Comparison of ENCODE assay signal across 22 mouse cellular contexts in the genomic region with DNA sequence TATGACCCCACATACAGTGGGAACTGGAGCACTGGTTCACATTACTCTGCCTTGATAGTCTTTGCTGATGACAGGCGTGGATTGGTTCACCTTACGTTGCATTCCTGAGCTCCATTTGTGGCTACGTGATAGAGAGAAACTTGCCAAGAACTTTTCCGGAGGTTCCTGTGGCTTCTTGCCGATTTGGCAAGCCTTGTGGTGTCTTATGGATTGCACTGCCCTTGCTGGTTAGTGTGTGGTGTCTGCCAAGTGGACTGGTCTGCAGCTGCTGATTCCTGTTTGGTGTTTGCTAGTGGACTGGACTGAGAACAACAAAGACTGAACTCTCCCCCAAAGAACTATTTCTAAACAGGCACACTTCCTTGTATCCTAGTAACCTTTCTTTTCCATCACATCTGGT. TPM values are rescaled to one million over a fixed set of nuclear protein-coding genes. Genes with fewer than 3 reads are reported as not detected.
DNase-seq lines count a peak whose midpoint lies in the region; ATAC-seq lines count a peak whose summit lies in the region.
"Had no signal": no experiment of that assay in that cellular context is flagged by ENCODE, and none has a peak within 500 bp of the region (broad histone marks: within the 10 kb centered on the region; RNA-seq: fewer than 3 reads in every experiment).

No protein-coding gene starts in this region.

- H3K27ac ChIP-seq in heart, embryonic 11.5 days (ENCODE audit: low read depth, low read length): no peak overlapping the region
- H3K27ac ChIP-seq in heart, embryonic 10.5 days: no peak overlapping the region
- H3K27ac ChIP-seq: embryonic facial prominence, embryonic 10.5 days; embryonic facial prominence, embryonic 12.5 days; forebrain, embryonic 13.5 days had no signal

- no peak for DNase-seq in heart, embryonic 10.5 days (ENCODE audit: low spot score)
- DNase-seq in NIH3T3 (ENCODE audit: low read depth): peak; percentile 69
- no peak for DNase-seq in right cerebral cortex, postnatal 10 days (ENCODE audit: low spot score in 2 of 2)
- DNase-seq in thymus, postnatal 10 days (ENCODE audit: low spot score in 2 of 2): no peak
- DNase-seq: adrenal gland, adult 8-10 months; adrenal gland, postnatal 14 days; adrenal gland, postnatal 36 days; B cell, adult 2 months; cerebellum, adult 11-12 months; cerebellum, adult 2 months; cerebellum, adult 9-10 months; cerebellum, postnatal 10 days; cerebellum, postnatal 25 days had no signal

- peak overlapping the region; percentile 50; the same call in 1 of the 2 replicates for H3K4me2 ChIP-seq in heart, embryonic 11.5 days
- H3K4me2 ChIP-seq: embryonic facial prominence, embryonic 12.5 days; forebrain, embryonic 13.5 days had no signal

- peaks cover 15% of the 10 kb centered on the region for H3K27me3 ChIP-seq in heart, embryonic 11.5 days (ENCODE audit: control insufficient read depth, insufficient read depth, low read length)
- H3K27me3 ChIP-seq in heart, embryonic 10.5 days (ENCODE audit: insufficient read depth, poor library complexity, severe bottlenecking): peaks cover 22% of the 10 kb centered on the region; the same call in 1 of the 2 replicates

- H3K4me3 ChIP-seq in heart, embryonic 11.5 days (ENCODE audit: low read depth, low read length): no peak overlapping the region
- no peak overlapping the region for H3K4me3 ChIP-seq in heart, embryonic 10.5 days
- H3K4me3 ChIP-seq: embryonic facial prominence, embryonic 10.5 days; embryonic facial prominence, embryonic 12.5 days; forebrain, embryonic 13.5 days had no signal

- ATAC-seq in heart, embryonic 11.5 days (replicated peaks; ENCODE audit: insufficient number of reproducible peaks, low FRiP score, low TSS enrichment): no peak
- ATAC-seq: CD4-positive, CD25-positive, alpha-beta regulatory T cell, adult 4 months; forebrain, embryonic 13.5 days; forebrain, embryonic 16.5 days had no signal

- H3K9me3 ChIP-seq in heart, embryonic 11.5 days (replicated peaks; ENCODE audit: control insufficient read depth, low read length): no peaks in the 10 kb centered on the region
- no peaks in the 10 kb centered on the region for H3K9me3 ChIP-seq in heart, embryonic 10.5 days
- H3K9me3 ChIP-seq: embryonic facial prominence, embryonic 10.5 days; embryonic facial prominence, embryonic 12.5 days; forebrain, embryonic 13.5 days; G1E had no signal

- H3K4me1 ChIP-seq in heart, embryonic 11.5 days (ENCODE audit: control insufficient read depth, insufficient read depth, low read length): peaks cover 5% of the 10 kb centered on the region
- peaks cover 27% of the 10 kb centered on the region for H3K4me1 ChIP-seq in heart, embryonic 10.5 days
- H3K4me1 ChIP-seq: embryonic facial prominence, embryonic 12.5 days; forebrain, embryonic 13.5 days had no signal

- 74% methylated on average over 5 of the region's 5 CpGs for WGBS in heart, embryonic 11.5 days (ENCODE audit: insufficient replicate concordance)
- 79% methylated on average over 5 of the region's 5 CpGs for WGBS in heart, embryonic 10.5 days

- H3K36me3 ChIP-seq in heart, embryonic 11.5 days (ENCODE audit: control insufficient read depth, insufficient read depth, low read length): no peaks in the 10 kb centered on the region
- no peaks in the 10 kb centered on the region for H3K36me3 ChIP-seq in heart, embryonic 10.5 days
- H3K36me3 ChIP-seq: embryonic facial prominence, embryonic 10.5 days; embryonic facial prominence, embryonic 12.5 days; G1E had no signal

- no peak overlapping the region for H3K9ac ChIP-seq in heart, embryonic 11.5 days (ENCODE audit: low read depth, low read length)
- H3K9ac ChIP-seq: embryonic facial prominence, embryonic 12.5 days; forebrain, embryonic 13.5 days had no signal

RNA-seq across cellular contexts. Expression of a gene that starts 21.3 kb away (rescaled TPM):
- 66.1 and 69.8 TPM in 2 replicates for polyA plus RNA-seq in heart, embryonic 11.5 days (2014; fragmentation: Nextera tagmentation; extraction: Ambion mirVana)
- 80.6 and 140 TPM in 2 replicates for polyA plus RNA-seq in heart, embryonic 10.5 days (2016; fragmentation: Nextera tagmentation; extraction: Ambion mirVana)

RNA-seq across cellular contexts. Expression of a gene that starts 39.9 kb away (rescaled TPM):
- polyA plus RNA-seq in heart, embryonic 11.5 days (2014; fragmentation: Nextera tagmentation; extraction: Ambion mirVana): 0.04 TPM in 1 of 2 replicates, not detected in the other
- polyA plus RNA-seq in heart, embryonic 10.5 days (2016; fragmentation: Nextera tagmentation; extraction: Ambion mirVana): 0.44 TPM in 1 of 2 replicates, not detected in the other
- polyA plus RNA-seq: CD4-positive, CD25-positive, alpha-beta regulatory T cell, adult 4 months; cortical plate, adult 2 months; embryonic facial prominence, embryonic 14.5 days; G1E had no signal

RNA-seq across cellular contexts. Expression of a gene that starts 48.2 kb away (rescaled TPM):
- polyA plus RNA-seq in heart, embryonic 11.5 days (2014; fragmentation: Nextera tagmentation; extraction: Ambion mirVana): 1,161 and 1,177 TPM in 2 replicates
- polyA plus RNA-seq in heart, embryonic 10.5 days (2016; fragmentation: Nextera tagmentation; extraction: Ambion mirVana): 973 and 1,195 TPM in 2 replicates

RNA-seq across cellular contexts. Expression of a gene that starts 55.4 kb away (rescaled TPM):
- polyA plus RNA-seq in heart, embryonic 11.5 days (2014; fragmentation: Nextera tagmentation; extraction: Ambion mirVana): 151 and 171 TPM in 2 replicates
- polyA plus RNA-seq in heart, embryonic 10.5 days (2016; fragmentation: Nextera tagmentation; extraction: Ambion mirVana): 237 and 315 TPM in 2 replicates
